Mouse (Mus musculus): ENCODE data around the gene Lkaaear1. TPM values are rescaled to one million over a fixed set of nuclear protein-coding genes. Genes with fewer than 3 reads are reported as not detected.

Lkaaear1 gene
- polyA plus RNA-seq, 1 experiment = not detected

DNA sequence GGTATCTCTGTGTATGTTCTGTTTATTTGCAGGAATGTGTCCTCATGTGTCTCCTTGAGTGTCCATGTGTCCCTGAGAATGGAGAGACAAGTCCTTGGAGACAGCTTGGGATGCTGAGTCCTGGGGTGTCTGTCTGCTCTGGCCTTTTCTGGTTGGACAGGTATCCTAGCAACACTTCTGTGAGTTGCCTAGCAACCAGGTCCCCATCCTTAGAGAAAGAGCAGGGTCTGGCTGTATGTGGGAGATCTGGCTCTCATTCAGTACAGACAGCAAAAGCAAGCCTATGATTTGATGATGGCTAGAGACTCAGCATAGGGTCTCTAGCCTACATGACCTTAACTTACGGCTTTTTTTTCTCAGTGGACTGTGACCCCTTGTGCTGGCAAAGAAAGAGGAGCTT is 15.5 kb upstream of the Lkaaear1 start:
- WGBS = 95% methylated on average over 1 of the region's 1 CpGs
- H3K27ac ChIP-seq (ENCODE audit: control insufficient read depth, insufficient read depth, low read depth, low read length, poor library complexity) = no peak overlapping the region
- H3K4me3 ChIP-seq (replicated peaks; ENCODE audit: control insufficient read depth, low read depth, low read length) = no peak overlapping the region
- TF ChIP-seq POLR2A (IDR thresholded peaks at IDR 0.05; ENCODE audit: borderline replicate concordance, control insufficient read depth, low read depth, low read length) (no peak), CTCF (IDR thresholded peaks at IDR 0.05; ENCODE audit: control insufficient read depth, insufficient read depth, low read length) (no peak)
- no peaks in the 10 kb centered on the region for H3K4me1 ChIP-seq (ENCODE audit: control insufficient read depth, insufficient read depth, low read length)

DNA sequence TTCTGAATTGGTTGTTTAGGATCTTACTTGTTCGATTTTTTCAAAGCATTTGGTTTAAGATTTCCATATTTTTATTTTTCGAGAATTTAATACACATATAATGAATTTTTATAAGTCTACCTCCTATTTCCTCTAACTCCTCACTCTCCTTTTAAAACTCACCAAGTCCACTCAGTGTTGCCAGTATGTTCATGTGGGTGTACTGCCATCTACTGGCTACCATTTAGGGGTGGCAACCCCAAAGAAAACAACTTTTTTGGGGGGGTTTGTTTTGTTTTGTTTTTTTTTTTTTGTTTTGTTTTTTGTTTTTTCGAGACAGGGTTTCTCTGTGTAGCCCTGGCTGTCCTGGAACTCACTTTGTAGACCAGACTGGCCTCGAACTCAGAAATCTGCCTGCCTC is 8.4 kb upstream of the Lkaaear1 start:
- TF ChIP-seq POLR2A (IDR thresholded peaks at IDR 0.05; ENCODE audit: borderline replicate concordance, control insufficient read depth, low read depth, low read length) (no peak), CTCF (IDR thresholded peaks at IDR 0.05; ENCODE audit: control insufficient read depth, insufficient read depth, low read length) (no peak)
- Histone ChIP-seq H3K4me1 (ENCODE audit: control insufficient read depth, insufficient read depth, low read length) (no peaks in the 10 kb centered on the region), H3K27ac (ENCODE audit: control insufficient read depth, insufficient read depth, low read depth, low read length, poor library complexity) (no peak overlapping the region), H3K4me3 (replicated peaks; ENCODE audit: control insufficient read depth, low read depth, low read length) (no peak overlapping the region)
- WGBS = 31% methylated on average over 4 of the region's 4 CpGs

DNA sequence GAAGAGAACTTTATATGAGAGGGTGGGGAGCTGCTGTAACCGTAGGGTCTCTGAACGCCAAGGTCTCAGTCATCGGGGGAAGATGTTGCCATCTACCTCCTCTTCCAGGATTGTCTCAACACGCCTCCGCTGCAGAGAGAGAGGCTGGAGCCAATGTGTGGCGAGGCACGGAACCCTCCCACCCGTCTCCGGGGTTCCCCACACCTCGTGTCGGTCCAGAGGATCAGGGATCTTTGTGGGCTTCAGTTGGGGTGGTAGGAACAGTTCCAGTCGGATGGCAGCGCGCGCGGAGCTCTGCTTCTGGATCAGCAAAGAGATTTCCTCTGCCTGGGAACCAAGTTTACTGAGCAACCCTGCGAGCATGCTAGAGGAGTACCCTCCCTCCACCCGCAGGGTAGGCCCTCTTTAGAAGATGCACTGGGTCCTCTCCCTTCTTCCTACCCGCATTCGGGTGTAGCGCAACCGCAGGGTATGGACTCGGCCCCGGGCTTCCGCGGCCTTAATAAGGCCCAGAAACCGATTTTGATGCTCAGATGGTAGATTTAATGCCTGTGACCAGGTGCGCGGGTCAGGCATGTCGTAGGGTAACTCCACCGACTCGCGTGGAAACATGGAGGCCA is 1.3 kb downstream of the Lkaaear1 start:
- WGBS = 89% methylated on average over 33 of the region's 33 CpGs
- Histone ChIP-seq H3K27ac (ENCODE audit: control insufficient read depth, insufficient read depth, low read depth, low read length, poor library complexity) (no peak overlapping the region), H3K4me3 (replicated peaks; ENCODE audit: control insufficient read depth, low read depth, low read length) (no peak overlapping the region), H3K4me1 (ENCODE audit: control insufficient read depth, insufficient read depth, low read length) (no peaks in the 10 kb centered on the region; the same call in 1 of the 2 replicates)
- TF ChIP-seq CTCF (IDR thresholded peaks at IDR 0.05; ENCODE audit: control insufficient read depth, insufficient read depth, low read length) (no peak), POLR2A (IDR thresholded peaks at IDR 0.05; ENCODE audit: borderline replicate concordance, control insufficient read depth, low read depth, low read length) (no peak)

DNA sequence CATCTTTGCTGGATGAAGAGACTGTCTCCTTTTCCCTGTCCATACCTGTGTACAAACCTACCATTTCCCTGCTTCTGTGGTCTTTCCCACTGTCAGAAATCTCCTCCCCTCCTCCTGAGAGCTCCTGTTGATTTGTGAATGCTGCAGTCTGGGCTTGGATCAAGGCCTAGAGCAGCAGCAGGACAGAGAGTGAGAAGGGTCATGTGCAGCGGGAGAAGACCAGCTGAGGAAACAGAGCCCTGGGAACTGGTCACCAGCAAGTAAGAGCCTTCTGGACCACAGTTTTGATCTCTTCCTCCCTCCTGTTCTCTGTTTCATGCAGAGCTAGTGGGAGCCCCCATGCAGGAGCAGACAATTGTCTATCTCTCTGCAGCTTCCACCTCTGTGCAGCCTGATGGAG is 2.5 kb downstream of the Lkaaear1 start:
- TF ChIP-seq POLR2A (IDR thresholded peaks at IDR 0.05; ENCODE audit: borderline replicate concordance, control insufficient read depth, low read depth, low read length) (no peak), CTCF (IDR thresholded peaks at IDR 0.05; ENCODE audit: control insufficient read depth, insufficient read depth, low read length) (no peak)
- 81% methylated on average over 1 of the region's 1 CpGs for WGBS
- Histone ChIP-seq H3K4me1 (ENCODE audit: control insufficient read depth, insufficient read depth, low read length) (no peaks in the 10 kb centered on the region; the same call in 1 of the 2 replicates), H3K4me3 (replicated peaks; ENCODE audit: control insufficient read depth, low read depth, low read length) (no peak overlapping the region), H3K27ac (ENCODE audit: control insufficient read depth, insufficient read depth, low read depth, low read length, poor library complexity) (no peak overlapping the region)

DNA sequence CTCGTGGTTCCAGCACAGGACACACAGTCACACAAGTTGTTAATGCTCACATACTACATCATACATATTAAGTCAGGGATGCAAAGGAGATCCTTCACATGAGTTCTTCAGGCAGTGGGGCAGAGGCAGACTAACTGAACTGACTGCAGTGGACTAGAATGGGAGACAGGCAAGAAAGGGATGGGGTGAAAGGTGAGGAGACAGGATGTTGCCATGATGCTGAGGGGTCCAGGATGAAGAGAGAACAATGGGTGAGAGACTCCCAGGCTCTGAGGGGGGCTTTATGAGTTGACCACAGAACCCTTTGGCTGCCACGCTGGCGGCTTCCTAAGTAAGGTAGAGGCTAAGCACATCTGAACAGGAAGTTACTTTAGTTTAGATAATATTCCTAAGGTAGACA is 3.7 kb downstream of the Lkaaear1 start:
- no peak for TF ChIP-seq CTCF (IDR thresholded peaks at IDR 0.05; ENCODE audit: control insufficient read depth, insufficient read depth, low read length)
- no peak for TF ChIP-seq POLR2A (IDR thresholded peaks at IDR 0.05; ENCODE audit: borderline replicate concordance, control insufficient read depth, low read depth, low read length)
- Histone ChIP-seq H3K27ac (ENCODE audit: control insufficient read depth, insufficient read depth, low read depth, low read length, poor library complexity) (no peak overlapping the region), H3K4me3 (replicated peaks; ENCODE audit: control insufficient read depth, low read depth, low read length) (no peak overlapping the region), H3K4me1 (ENCODE audit: control insufficient read depth, insufficient read depth, low read length) (peaks cover 2% of the 10 kb centered on the region; the same call in 1 of the 2 replicates)
- 56% methylated on average over 3 of the region's 3 CpGs for WGBS

DNA sequence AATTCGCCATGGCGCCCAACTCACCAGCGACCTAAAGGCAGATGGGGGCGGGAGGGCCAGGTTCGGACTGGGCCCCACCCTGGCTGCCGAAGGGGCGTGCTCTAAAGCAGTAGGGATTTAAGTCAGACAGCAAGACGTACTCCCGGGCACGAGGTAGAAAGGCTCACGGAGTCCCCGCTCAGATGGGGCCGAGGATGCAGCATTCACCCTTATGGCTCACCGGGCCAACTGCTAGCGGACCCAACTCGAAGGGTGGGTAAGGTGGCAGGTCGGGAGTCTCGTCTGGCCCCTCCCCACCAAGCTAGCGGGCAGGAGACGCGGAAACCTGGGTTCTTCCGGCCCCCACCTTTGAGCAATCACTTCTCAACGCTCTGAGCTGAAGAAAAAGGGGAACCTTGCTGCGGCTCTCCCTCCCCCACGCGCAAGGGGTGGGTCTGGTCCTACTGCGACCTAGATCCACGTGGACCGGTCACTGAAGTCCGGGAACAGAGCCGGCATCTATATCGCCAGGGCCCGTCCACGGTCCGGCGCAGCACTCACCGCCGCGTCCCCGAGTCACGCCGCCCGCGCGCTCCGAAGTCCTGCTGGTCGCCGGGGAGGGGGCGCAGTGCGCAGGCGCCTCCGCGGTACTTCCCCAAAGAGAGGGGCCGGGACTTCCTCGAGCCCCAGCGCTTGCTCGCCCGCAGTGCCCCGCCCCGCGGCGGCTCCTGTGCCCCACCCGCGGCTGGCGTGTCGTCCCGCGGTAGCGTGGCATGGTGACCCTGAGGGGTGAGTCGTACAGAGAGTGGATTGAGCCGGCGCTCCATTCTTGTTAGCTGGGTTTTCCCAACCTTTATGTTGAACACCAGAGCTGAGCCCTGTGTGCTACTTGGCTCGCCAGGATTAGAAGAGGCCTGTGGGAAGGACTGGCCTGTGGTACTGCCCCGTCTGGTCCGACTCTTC is 4.6 kb downstream of the Lkaaear1 start, which contains the start of gene Rgs19:
Gene Rgs19, minus strand, starts transcription at position 639 of the 942 bp plus-strand sequence.
- H3K4me3 ChIP-seq (replicated peaks; ENCODE audit: control insufficient read depth, low read depth, low read length) = peak within 1 kb of the TSS; percentile 82
- H3K4me1 ChIP-seq (ENCODE audit: control insufficient read depth, insufficient read depth, low read length) = peaks cover 2% of the 10 kb centered on the region; the same call in 1 of the 2 replicates
- peak; percentile 83; the same call in 1 of the 2 replicates for TF ChIP-seq POLR2A (IDR thresholded peaks at IDR 0.05; ENCODE audit: borderline replicate concordance, control insufficient read depth, low read depth, low read length)
- TF ChIP-seq CTCF (IDR thresholded peaks at IDR 0.05; ENCODE audit: control insufficient read depth, insufficient read depth, low read length) = no peak
- peak within 1 kb of the TSS; percentile 89 for H3K27ac ChIP-seq (ENCODE audit: control insufficient read depth, insufficient read depth, low read depth, low read length, poor library complexity)
- WGBS = under 1% methylated on average over 75 of the region's 75 CpGs

DNA sequence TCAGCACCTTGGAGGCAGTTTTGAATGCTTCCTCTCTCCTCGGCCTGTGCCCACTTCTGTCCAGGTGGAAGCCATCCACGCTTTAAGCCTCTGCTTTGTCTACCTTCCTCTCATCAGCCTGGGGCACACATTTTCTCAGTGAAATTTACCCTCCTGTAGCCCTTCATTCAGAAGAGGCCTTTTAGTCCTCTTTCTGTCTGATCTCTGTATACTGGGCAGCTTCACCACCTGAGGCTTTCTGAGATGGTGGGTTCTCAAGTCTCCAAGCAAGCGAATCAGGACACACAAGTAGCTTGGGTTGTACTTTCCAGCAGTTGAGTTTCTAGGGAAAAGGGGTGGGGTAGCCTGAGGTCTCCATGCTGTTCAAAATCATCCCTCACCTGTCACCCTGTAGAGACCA is 5.9 kb downstream of the Lkaaear1 start:
- H3K27ac ChIP-seq (ENCODE audit: control insufficient read depth, insufficient read depth, low read depth, low read length, poor library complexity) = peak overlapping the region; percentile 89; the same call in 1 of the 2 replicates
- 33% methylated on average over 3 of the region's 3 CpGs for WGBS

DNA sequence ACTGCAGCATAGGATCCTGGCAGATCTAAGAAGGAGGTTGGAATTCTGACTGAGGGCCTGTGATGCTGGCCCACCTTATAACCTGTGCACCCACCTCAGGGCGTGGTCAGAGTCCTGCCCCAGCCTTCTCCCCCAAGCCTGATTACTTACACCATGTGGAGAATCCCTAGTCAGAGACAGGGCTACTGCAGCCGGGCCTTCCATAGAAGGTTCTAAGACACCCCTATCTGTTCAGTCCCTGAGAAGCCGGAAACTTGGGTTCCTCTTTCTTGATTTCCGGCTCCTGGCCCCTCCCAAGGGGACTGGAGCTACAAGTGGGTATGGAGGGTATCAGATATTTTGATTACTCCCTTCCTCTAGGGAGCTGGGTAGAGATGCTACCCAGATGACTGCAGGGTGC is 6.7 kb downstream of the Lkaaear1 start:
- Histone ChIP-seq H3K4me3 (replicated peaks; ENCODE audit: control insufficient read depth, low read depth, low read length) (peak overlapping the region; percentile 79), H3K4me1 (ENCODE audit: control insufficient read depth, insufficient read depth, low read length) (peaks cover 2% of the 10 kb centered on the region; the same call in 1 of the 2 replicates), H3K27ac (ENCODE audit: control insufficient read depth, insufficient read depth, low read depth, low read length, poor library complexity) (peak overlapping the region; percentile 56)
- no peak for TF ChIP-seq POLR2A (IDR thresholded peaks at IDR 0.05; ENCODE audit: borderline replicate concordance, control insufficient read depth, low read depth, low read length)
- TF ChIP-seq CTCF (IDR thresholded peaks at IDR 0.05; ENCODE audit: control insufficient read depth, insufficient read depth, low read length) = no peak
- 9% methylated on average over 4 of the region's 4 CpGs for WGBS

More for the DNA sequence above, 5.9 kb downstream of the Lkaaear1 start:
- H3K4me3 ChIP-seq (replicated peaks; ENCODE audit: control insufficient read depth, low read depth, low read length) = peak overlapping the region; percentile 82
- TF ChIP-seq POLR2A (IDR thresholded peaks at IDR 0.05; ENCODE audit: borderline replicate concordance, control insufficient read depth, low read depth, low read length) = no peak
- H3K4me1 ChIP-seq (ENCODE audit: control insufficient read depth, insufficient read depth, low read length) = peaks cover 2% of the 10 kb centered on the region; the same call in 1 of the 2 replicates
